Mouse (Mus musculus): ENCODE results near the gene Map1b. TPM values are rescaled to one million over a fixed set of nuclear protein-coding genes. Genes with fewer than 3 reads are reported as not detected.
A peak's percentile ranks its signal among the peaks of the same experiment; 100 is the strongest.

Gene Map1b
- polyA plus RNA-seq, 1 experiment from 2014 or later = 116 TPM

- H3K9ac ChIP-seq = no peak overlapping the region
- ATAC-seq = no peak
- no peak overlapping the region for H3K27ac ChIP-seq
- H3K4me1 ChIP-seq (replicated peaks) = no peaks in the 10 kb centered on the region; the same call in 1 of the 2 replicates
- H3K4me2 ChIP-seq (replicated peaks) = no peak overlapping the region
- H3K4me3 ChIP-seq (replicated peaks) = no peak overlapping the region
- H3K9me3 ChIP-seq = no peaks in the 10 kb centered on the region
- WGBS = 66% methylated on average over 18 of the region's 18 CpGs
- no peaks in the 10 kb centered on the region for H3K36me3 ChIP-seq
- no peaks in the 10 kb centered on the region for H3K27me3 ChIP-seq (replicated peaks)
Observed at GRCm38 (mm10) chr13:99441700-99442433, 74.5 kb downstream of the Map1b start.

GRCm38 (mm10) chr13:99440228-99440627, 76.1 kb downstream of the Map1b start:
- H3K4me3 ChIP-seq (replicated peaks) = no peak overlapping the region
- H3K9me3 ChIP-seq = no peaks in the 10 kb centered on the region
- ATAC-seq = no peak
- H3K27ac ChIP-seq = no peak overlapping the region
- no peaks in the 10 kb centered on the region for H3K27me3 ChIP-seq (replicated peaks)
- WGBS = 91% methylated on average over 2 of the region's 2 CpGs
- no peak overlapping the region for H3K9ac ChIP-seq
- no peaks in the 10 kb centered on the region for H3K36me3 ChIP-seq
- H3K4me2 ChIP-seq (replicated peaks) = no peak overlapping the region
- no peaks in the 10 kb centered on the region; the same call in 1 of the 2 replicates for H3K4me1 ChIP-seq (replicated peaks)

- 93% methylated on average over 5 of the region's 5 CpGs for WGBS
- no peak for ATAC-seq
- H3K9ac ChIP-seq = no peak overlapping the region
Observed at GRCm38 (mm10) chr13:99439357-99439756, 77.0 kb downstream of the Map1b start.

GRCm38 (mm10) chr13:99437051-99437450, 79.3 kb downstream of the Map1b start:
- Histone ChIP-seq H3K9me3 (no peaks in the 10 kb centered on the region), H3K27me3 (replicated peaks) (no peaks in the 10 kb centered on the region)
- ATAC-seq = no peak

More at GRCm38 (mm10) chr13:99439357-99439756, 77.0 kb downstream of the Map1b start:
- Histone ChIP-seq H3K27me3 (replicated peaks) (no peaks in the 10 kb centered on the region), H3K4me2 (replicated peaks) (no peak overlapping the region), H3K9me3 (no peaks in the 10 kb centered on the region), H3K4me3 (replicated peaks) (no peak overlapping the region), H3K4me1 (replicated peaks) (no peaks in the 10 kb centered on the region), H3K36me3 (no peaks in the 10 kb centered on the region), H3K27ac (no peak overlapping the region)

GRCm38 (mm10) chr13:99434494-99434893, 81.8 kb downstream of the Map1b start:
- H3K9me3 ChIP-seq = no peaks in the 10 kb centered on the region
- no peaks in the 10 kb centered on the region for H3K4me1 ChIP-seq (replicated peaks)
- H3K4me2 ChIP-seq (replicated peaks) = no peak overlapping the region
- no peak overlapping the region for H3K4me3 ChIP-seq (replicated peaks)
- WGBS = 94% methylated on average over 9 of the region's 9 CpGs
- H3K27me3 ChIP-seq (replicated peaks) = no peaks in the 10 kb centered on the region
- H3K9ac ChIP-seq = no peak overlapping the region
- no peak for ATAC-seq
- H3K36me3 ChIP-seq = peaks cover 6% of the 10 kb centered on the region; the same call in 1 of the 2 replicates
- H3K27ac ChIP-seq = no peak overlapping the region

More at GRCm38 (mm10) chr13:99437051-99437450, 79.3 kb downstream of the Map1b start:
- Histone ChIP-seq H3K4me3 (replicated peaks) (no peak overlapping the region), H3K4me1 (replicated peaks) (no peaks in the 10 kb centered on the region), H3K36me3 (no peaks in the 10 kb centered on the region), H3K4me2 (replicated peaks) (no peak overlapping the region), H3K9ac (no peak overlapping the region), H3K27ac (no peak overlapping the region)

GRCm38 (mm10) chr13:99433068-99434008, 83.0 kb downstream of the Map1b start:
- Histone ChIP-seq H3K36me3 (peaks cover 6% of the 10 kb centered on the region; the same call in 1 of the 2 replicates), H3K27ac (no peak overlapping the region), H3K4me1 (replicated peaks) (no peaks in the 10 kb centered on the region), H3K4me3 (replicated peaks) (no peak overlapping the region), H3K27me3 (replicated peaks) (no peaks in the 10 kb centered on the region), H3K9ac (no peak overlapping the region), H3K4me2 (replicated peaks) (no peak overlapping the region), H3K9me3 (no peaks in the 10 kb centered on the region)
- WGBS = 96% methylated on average over 29 of the region's 29 CpGs
- ATAC-seq = no peak

- 80% methylated on average over 13 of the region's 13 CpGs for WGBS
- no peaks in the 10 kb centered on the region for H3K4me1 ChIP-seq (replicated peaks)
- H3K9me3 ChIP-seq = no peaks in the 10 kb centered on the region
- ATAC-seq = no peak
- H3K27ac ChIP-seq = no peak overlapping the region
- no peaks in the 10 kb centered on the region for H3K27me3 ChIP-seq (replicated peaks)
- no peak overlapping the region for H3K4me3 ChIP-seq (replicated peaks)
- no peaks in the 10 kb centered on the region for H3K36me3 ChIP-seq
- no peak overlapping the region for H3K9ac ChIP-seq
- no peak overlapping the region for H3K4me2 ChIP-seq (replicated peaks)
Observed at GRCm38 (mm10) chr13:99423581-99423980, 92.8 kb downstream of the Map1b start.

GRCm38 (mm10) chr13:99416601-99417000, 99.7 kb downstream of the Map1b start:
- 0 out of 2 replicates have a peak, but pooled peaks cover 2% of the 10 kb centered on the region for H3K4me1 ChIP-seq (replicated peaks)
- H3K4me2 ChIP-seq (replicated peaks) = no peak overlapping the region
- 73% methylated on average over 9 of the region's 9 CpGs for WGBS
- no peaks in the 10 kb centered on the region for H3K9me3 ChIP-seq
- 0 out of 2 replicates have a peak, but pooled peaks cover 11% of the 10 kb centered on the region for H3K36me3 ChIP-seq
- no peaks in the 10 kb centered on the region for H3K27me3 ChIP-seq (replicated peaks)
- H3K4me3 ChIP-seq (replicated peaks) = no peak overlapping the region
- ATAC-seq = no peak
- no peak overlapping the region for H3K27ac ChIP-seq
- H3K9ac ChIP-seq = no peak overlapping the region

- WGBS = 62% methylated on average over 10 of the region's 10 CpGs
- Histone ChIP-seq H3K4me2 (replicated peaks) (no peak overlapping the region), H3K36me3 (peaks cover 15% of the 10 kb centered on the region; the same call in 1 of the 2 replicates), H3K9ac (no peak overlapping the region), H3K4me1 (replicated peaks) (0 out of 2 replicates have a peak, but pooled peaks cover 2% of the 10 kb centered on the region), H3K27me3 (replicated peaks) (no peaks in the 10 kb centered on the region), H3K9me3 (no peaks in the 10 kb centered on the region), H3K27ac (no peak overlapping the region), H3K4me3 (replicated peaks) (no peak overlapping the region)
- no peak for ATAC-seq
Observed at GRCm38 (mm10) chr13:99414352-99414742, 102.0 kb downstream of the Map1b start.

GRCm38 (mm10) chr13:99413481-99414351, 102.6 kb downstream of the Map1b start:
- WGBS = 61% methylated on average over 13 of the region's 13 CpGs
- no peak overlapping the region for H3K4me3 ChIP-seq (replicated peaks)
- H3K27me3 ChIP-seq (replicated peaks) = no peaks in the 10 kb centered on the region
- no peak overlapping the region for H3K9ac ChIP-seq
- H3K9me3 ChIP-seq = no peaks in the 10 kb centered on the region
- H3K36me3 ChIP-seq = peaks cover 15% of the 10 kb centered on the region; the same call in 1 of the 2 replicates
- 0 out of 2 replicates have a peak, but pooled peaks cover 2% of the 10 kb centered on the region for H3K4me1 ChIP-seq (replicated peaks)
- no peak overlapping the region for H3K4me2 ChIP-seq (replicated peaks)
- no peak overlapping the region for H3K27ac ChIP-seq
- ATAC-seq = 0 out of 2 replicates have a peak, but pooled peaks have one; percentile 36

GRCm38 (mm10) chr13:99412477-99413080, 103.8 kb downstream of the Map1b start:
- H3K36me3 ChIP-seq = peaks cover 11% of the 10 kb centered on the region; the same call in 1 of the 2 replicates
- no peak overlapping the region for H3K4me3 ChIP-seq (replicated peaks)
- no peak overlapping the region for H3K9ac ChIP-seq
- no peak overlapping the region for H3K4me2 ChIP-seq (replicated peaks)
- WGBS = 65% methylated on average over 11 of the region's 11 CpGs
- peak overlapping the region; percentile 37; the same call in 1 of the 2 replicates for H3K27ac ChIP-seq
- no peaks in the 10 kb centered on the region for H3K27me3 ChIP-seq (replicated peaks)
- H3K9me3 ChIP-seq = no peaks in the 10 kb centered on the region
- H3K4me1 ChIP-seq (replicated peaks) = 0 out of 2 replicates have a peak, but pooled peaks cover 2% of the 10 kb centered on the region
- ATAC-seq = 0 out of 2 replicates have a peak, but pooled peaks have one; percentile 53

Data from intestine, embryonic 15.5 days (tissue).